Mouse (Mus musculus) cerebellum, adult (tissue): ENCODE results near the gene Pafah2.

ENCODE experiments used
- ATAC-seq: cut with Nextera tagmentation; 2 replicates; pipeline ENCODE4 v1.9.2; 2017; ENCODE audit warnings: mild to moderate bottlenecking, moderate library complexity, mixed read lengths; ENCODE audit not compliant: insufficient number of reproducible peaks, low FRiP score, low TSS enrichment

Gene Pafah2

DNA sequence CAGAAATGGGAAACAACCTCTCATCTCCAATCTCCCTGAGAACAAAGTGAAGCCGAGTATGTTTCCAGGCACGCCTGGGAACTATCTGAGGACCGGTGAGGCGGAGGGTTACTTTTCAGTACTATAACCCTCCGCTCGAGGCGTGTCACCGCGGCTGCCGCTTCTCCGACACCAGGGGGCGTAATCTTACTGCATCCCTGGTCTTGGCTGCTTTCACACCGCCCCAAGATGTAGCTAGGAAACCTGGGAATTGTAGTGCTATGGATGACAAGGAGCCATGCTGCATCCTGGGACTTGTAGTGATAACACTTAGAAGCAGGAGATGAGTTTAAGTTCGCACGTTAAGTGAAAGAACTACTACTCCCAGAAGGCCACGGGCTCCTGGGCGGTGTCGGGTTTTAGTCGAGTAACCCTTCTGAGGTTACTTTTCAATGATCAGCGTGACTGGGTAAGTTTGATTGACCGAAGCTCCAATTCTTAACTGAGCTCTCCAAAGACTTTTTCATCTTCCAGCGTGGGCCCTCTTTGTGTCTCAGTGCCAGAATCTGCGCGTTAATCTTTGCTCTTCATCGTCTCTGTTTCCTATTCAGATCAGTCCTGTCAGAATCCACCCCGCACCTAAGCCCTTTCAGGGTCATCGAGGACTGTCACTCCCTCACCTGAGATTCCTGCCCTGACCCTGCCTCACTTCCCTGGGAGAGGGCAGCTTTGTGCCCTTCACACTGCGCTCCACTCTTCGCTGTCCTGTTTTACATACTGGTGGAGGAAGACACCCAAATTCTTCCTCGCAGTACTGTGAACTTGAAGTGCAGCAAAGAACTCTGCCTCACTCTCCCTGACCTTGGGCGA, at the start of gene Pafah2:
Gene Pafah2 (plus strand): TSS at position 344 of the 849 bp plus-strand sequence.
- ATAC-seq, result peak; percentile 100

DNA sequence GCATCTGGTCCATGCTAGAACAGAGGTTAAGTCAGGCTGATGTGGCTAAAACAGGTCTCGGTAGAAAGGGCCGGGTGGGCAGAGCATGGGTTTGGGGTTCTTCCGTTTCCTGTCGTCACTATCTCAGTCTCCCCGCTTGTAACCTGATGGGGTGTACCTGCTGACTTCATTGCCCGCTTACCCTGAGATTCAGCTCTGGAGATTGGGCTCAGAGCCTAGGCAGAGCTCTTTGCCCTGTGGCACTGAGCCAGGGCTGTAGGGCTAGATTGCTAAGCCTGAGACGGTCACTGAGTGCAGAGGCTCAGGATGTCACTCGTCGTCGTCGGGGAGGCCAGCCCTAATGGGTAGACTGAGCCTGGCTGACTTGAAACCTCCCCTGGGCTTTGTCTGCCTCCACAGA, 48.0 kb upstream of the Pafah2 start:
- ATAC-seq, result no peak

DNA sequence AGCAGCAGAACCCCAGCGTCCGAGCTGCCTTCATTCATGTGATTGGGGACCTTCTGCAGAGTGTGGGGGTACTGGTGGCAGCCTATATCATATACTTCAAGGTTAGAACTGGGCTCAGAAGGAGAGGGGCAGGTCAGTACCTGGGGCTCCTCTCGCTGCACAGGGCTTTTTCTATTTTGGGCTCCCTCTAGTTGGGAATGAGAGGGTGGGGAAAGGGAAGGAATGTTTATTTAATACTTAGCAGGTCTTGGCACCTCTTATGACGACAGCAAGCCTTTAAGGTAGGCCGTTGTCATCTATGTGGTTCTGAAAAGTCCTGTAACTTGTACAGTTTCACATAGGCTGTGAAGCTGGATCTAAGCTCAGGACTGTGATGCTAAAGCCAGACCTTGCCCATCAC, 47.6 kb upstream of the Pafah2 start:
- no peak for ATAC-seq

DNA sequence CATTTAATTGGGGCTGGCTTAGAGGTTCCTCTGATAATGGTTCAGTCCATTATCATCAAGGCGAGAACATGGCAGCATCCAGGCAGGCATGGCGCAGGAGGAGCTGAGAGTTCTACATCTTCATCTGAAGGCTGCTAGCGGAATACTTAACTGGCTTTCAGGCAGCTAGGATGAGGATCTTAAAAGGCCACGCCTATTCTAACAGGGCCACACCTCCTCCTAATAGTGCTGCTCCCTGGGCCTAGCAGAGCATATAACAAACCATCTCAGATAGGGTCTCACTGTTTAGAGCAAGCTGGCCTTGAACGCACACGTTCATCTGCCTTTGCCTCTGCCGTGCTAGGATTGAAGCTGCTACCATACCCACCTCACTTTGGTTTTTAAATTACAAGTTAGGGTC, 46.3 kb upstream of the Pafah2 start:
- no peak for ATAC-seq

DNA sequence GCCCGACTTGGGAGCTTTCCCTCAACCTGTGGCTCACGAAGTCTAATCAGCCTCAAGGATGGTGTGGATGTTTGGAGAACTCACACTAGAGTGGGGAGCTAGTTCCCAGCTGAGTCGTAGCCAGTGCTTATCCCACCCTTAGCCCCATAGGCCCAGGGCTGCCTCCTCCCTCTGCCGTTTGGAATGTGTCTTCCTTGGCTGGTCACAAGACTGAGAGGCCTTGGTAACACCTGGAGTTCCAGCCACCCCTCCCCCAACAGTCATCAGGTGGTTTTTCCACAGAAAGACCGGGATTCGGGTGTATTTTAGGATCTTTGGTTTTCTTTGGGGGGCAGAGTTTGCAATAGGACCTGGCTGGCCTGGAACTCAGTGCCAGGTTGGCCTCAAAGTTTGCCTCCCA, 45.5 kb upstream of the Pafah2 start:
- ATAC-seq, result no peak

DNA sequence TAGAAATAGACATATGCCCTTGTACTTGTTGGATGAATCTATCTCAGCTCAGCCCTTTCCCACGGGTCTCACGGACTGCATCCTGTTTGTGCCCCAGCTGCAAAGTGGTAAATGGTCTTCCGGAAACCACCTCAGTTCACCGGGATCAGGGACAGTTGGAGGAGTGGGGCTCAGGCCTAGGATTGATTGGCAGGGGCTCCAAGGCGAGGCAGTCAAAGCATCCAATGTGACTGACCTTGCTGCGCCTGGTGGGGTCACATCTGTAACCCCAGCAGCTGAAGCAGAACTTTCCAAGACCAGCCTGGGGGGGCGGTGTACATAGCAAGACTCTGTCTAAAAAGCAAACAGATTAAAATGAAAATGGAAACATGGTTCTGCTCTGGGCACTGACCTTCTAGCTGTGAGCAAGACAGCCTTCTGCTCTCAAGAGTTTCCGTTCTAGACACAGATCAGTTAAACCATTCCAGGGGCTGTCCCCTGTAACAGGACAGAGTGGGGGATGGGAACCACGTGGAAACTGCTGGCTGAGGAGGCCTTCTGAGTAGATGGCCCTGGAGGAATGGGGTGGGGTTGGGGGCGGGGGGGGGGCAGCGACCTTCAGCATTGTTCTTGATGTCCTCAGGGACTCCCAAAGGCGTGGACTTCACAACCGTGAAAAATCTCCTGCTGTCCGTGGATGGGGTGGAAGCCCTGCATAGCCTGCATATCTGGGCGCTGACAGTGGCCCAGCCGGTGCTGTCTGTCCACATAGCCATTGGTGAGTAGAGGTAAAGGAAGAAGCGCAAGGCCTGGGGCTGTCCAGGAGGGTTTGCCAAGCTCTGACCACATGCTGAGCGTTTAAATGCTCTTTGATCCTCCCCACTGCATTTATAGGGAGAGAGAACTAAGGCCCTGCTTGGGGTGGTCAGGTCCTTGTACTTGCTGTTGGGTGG, 44.5 kb upstream of the Pafah2 start:
- no peak for ATAC-seq

DNA sequence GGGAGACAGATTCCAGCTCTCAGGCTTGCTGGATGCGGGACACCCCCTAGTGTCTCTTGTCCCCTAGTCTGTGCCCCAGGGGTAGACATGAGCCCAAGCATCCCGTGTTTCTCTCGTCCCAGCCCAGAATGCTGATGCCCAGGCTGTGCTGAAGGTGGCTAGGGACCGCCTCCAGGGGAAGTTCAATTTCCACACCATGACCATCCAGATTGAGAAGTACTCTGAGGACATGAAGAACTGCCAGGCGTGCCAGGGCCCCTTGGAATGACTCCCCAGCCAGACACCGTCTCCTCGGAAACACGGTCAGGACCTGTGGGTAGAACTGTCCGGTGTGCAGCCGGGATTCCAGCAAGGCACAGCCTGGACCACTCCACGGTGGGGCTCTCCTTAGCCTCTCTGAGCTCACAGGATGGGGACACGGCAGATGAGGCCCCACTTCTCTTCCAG, 43.8 kb upstream of the Pafah2 start:
- no peak for ATAC-seq

DNA sequence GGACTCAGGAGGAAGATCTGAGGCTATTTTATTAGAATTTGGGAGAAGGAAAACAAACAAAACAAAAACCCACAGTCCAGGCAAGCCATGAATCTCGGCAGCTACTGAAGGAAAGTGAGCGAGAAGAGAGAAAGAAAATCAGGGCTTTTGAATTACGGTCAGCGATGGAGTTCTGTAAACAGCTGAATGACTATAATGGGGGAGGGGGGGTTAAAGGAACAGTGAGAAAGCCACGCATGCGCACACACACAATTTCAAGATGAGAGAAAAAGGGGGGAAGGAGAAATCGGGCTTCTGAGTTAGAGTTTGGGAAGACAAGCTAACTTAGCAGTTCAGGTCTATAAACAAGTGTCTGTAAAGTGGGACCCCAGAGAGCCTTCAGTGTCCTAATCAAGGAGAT, 43.2 kb upstream of the Pafah2 start:
- no peak for ATAC-seq

DNA sequence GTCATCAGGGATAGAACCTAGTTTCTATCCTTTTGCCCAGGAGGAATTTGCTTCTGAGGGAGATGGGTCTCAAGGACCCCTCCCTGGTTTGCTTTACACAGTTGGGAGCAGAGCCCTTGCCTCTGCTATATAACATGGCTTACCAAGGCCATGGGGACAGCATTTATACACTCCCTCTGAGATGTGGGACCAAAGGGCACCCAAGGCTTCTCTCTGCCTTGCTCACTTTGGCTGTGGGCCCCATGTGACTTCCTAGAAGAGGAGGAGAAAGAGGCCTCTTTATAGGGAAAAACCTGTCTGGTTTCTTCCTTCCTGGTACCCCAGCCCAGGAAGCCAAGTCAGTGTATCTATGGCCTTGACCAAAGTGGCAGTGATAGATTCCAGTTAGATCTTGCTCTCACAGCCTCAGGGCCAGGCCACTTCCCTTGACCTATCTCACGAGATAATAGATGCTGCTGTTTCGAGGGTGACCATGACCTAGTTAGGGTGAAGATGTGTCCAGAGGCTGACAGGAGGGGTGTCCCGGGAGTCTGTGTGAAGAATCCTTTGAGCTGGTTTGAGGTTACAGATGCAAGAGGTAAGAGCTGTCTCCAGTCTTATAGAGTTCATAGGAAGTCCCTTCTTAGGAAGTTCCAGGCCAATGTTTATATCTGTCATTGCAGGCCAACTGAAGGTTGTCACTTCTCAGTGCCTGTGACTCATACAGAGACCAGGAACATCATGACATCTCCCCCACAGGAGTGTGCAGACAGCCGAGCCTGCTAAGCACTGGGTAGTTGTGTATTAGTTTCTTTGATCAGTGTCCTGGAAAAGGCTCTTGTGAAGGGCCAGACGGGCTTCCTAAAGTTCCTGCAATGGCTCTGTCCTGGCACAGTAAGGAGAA, 42.4 kb upstream of the Pafah2 start:
- no peak for ATAC-seq

DNA sequence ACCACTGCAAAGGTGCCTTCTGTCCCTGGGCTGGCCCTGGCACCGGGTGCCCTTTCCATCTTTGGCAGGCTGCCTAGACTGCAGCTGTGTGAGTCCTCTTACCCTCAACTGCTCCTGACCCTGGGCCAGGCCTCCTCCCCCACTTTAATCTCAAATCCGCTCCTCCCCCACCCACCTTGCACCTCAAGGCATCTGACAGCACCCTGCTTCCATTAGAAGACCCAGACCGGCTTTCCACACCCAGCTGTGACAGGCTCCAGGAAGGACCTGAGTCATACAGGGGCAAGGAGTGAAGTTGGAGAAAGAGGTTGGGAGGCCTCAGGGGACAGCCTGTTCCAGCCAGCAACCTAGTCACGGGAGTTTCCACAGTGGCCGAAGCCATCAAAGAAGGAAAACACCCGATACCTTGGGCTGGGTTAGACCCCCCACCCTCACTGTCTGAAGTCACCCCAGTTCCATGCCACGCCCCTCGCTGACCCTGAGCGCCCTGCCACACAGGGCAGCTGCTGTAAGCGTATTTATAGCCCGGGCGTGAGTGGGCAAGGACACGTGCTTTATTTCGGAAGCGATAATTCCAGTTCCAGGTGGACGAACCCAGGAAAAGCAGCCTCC, 40.2 kb upstream of the Pafah2 start:
- no peak for ATAC-seq

DNA sequence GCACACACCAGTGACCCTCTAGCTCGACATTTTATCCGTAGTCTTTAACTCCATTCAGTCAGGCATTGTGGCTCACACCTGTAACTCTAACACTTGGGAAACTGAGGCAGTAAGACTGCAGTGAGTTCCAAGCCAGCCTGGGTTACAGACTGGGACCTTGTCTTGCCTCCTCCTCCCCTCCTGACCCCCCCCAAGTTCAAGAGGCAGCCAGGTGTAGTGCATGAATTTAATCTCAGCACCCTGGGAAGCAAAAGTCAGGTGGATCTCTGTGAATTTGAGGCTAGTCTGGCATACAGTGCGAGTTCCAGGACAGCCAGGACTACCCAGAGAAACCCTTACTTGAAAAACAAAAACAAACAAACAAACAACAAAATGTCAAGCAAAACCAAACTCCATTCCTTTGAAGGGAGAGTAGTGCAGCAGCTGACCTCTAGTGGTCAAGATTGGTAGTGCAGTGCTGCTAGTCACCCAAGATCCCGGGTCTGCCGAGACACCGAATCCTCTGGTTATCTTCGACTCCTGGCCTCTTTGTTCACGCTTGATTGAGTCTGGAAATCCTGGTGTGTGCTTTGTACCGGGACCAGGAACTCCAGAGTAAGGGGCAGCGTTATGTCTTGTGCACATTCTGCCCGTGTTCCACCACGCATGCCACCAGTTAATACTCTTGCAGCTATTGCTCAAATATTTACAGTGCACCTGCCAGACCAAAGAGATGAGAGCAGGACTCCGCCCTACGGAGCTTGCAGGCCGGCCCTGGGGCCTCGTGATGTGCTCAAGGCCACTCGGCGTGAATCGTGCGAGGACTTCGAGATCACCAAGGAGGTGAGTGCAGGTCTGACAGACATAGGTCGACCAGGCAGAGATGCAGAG, 39.3 kb upstream of the Pafah2 start:
- ATAC-seq, result peak; percentile 59; the same call in 1 of the 2 replicates

DNA sequence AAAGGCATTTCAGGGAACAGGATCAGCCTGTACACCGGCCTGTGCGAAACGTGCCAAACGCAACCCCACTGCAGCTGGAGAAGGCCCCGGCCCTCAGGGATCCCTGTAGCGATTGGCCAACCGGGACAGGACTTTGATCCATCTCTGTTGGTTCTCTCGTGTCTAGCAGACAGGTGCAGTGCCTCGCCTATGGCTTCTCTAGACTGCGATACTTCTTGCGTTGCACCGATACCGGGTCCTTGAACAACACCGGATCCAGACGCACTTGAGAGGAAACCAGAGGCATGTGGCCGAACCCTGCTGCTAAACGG, 38.7 kb upstream of the Pafah2 start:
- ATAC-seq, result no peak

DNA sequence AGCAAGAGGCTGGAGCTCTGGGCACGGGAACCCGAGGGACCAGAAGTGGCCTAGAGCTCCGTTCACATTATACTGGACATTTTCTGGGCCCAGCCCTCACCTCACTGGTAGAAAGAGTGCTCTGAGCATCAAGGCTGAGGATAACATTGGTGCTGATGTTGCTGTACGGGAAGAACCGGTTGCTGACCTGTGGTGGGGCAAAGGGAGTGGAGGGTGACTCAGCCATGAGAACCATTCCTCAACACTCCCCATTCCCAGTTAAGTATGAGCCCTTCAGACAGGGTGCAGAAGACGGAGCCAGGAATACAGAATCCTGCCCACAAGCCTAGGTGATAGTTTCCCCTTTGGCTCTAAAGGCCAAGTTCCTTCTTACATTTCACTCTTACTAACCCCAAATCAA, 36.5 kb upstream of the Pafah2 start:
- ATAC-seq, result no peak

DNA sequence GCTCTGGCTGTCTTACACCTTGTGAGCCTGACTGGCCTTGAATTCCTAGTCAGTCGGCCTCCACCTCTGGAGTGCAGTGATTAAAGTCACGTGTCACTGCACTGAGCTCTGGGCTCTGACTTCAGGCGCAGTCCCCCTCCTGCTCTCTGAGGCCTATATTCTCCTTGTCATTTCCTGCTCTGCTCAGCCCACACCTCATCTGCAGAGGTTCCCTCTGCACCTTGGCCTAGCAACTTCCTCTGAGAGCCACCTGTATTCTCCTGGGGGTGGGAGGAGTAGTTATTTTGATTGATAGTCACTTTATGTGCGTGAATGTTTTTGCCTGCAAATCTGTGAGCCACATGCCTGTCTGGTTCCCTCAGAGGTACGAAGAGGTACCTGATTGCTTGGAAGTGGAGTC, 34.9 kb upstream of the Pafah2 start:
- ATAC-seq, result no peak

DNA sequence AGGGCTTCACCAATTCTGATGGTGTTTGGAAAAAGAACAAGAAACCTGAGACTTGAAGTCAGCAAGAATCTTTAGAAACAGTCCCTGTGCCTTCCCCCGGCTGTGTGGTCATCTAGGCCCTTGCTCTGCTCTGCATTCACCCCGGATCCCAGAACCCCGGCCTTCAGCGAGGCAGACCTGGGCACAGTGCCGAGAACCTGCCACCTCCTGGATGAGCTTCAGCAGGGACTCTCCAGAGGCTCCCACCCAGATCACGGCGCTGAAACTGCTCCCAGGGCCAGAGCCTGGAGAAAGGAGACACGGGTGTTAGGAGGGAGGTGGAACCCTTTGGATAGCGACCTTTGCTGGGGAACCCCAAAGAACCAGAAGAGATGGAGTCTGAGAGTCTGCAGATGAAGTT, 34.0 kb upstream of the Pafah2 start:
- ATAC-seq, result no peak

DNA sequence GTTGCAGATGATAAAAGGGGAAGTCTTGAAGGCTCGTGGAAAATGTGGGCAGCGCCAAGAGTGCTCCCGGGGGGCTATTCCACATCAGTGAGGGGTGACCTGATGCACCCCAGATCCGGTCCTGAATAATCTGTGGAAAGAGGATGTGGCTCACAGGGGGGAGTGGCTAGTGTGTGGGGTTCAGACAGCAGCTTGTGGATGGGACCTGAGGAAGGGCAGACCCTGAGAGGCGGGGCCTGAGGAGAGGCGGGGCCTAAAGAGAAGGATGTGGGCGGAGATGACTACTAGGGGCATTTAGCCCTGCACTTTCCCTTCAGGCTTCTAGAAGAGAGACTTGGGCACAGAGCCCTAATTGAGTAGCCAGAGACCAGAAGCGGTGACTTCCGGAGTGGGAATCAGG, 33.5 kb upstream of the Pafah2 start:
- no peak for ATAC-seq

DNA sequence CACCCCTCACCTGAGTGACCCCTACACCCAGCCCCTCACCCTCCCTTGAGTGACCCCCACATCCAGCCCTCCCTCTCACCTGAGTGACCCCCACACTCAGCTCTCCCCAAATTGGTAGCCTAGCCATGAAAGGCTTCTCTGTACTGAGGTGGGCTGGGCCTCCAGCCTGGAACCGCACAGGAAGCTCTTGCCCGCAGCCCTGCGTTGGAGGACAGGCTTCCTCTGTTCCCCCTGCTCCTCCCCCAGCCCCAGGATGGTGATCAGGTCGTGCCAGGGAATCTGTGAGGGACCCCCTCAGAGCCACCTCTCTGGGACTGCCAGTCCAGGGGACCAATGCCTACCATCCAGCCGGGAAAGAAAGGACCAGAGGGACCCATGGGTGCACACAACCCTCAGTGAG, 30.8 kb upstream of the Pafah2 start:
- no peak for ATAC-seq

DNA sequence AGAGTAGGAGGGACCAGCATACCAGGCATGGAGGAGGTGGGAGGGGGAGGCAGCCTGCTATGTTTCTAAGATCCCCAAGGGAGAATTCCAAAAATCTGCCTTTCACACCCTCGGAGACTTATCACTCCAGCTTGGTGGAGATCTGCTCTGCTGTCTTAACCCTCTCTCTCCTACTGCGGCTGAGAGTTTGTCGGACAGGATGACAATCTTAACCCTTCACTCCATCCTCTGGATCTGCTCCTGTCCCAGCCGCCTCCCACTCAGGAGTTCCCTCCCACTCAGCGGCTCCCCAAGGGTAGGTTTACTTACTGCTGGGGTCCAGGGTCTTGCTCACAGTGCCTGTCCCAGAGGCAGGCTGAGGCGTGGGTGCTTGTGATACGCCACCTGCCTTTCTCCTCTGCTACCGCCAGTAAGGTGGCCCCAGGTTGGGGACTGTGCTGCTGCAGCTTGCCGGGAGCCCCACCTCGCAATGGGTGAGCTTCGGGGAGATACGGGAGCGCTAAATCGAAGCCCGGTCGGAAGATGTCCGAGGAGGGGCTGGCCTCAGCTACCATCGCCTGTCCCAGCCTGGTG, 25.4 kb upstream of the Pafah2 start:
- peak; percentile 7; the same call in 1 of the 2 replicates for ATAC-seq
